Mouse (Mus musculus) limb, embryonic 14.5 days (tissue): ENCODE results near the gene Zfp607a. TPM values are rescaled to one million over a fixed set of nuclear protein-coding genes. Genes with fewer than 3 reads are reported as not detected.

Experiments
- ATAC-seq: fragments of 200-750 bp; cut with Nextera tagmentation; 2 replicates; pipeline ENCODE4 v1.8.0; 2017; ENCODE audit warnings: low read depth, moderate number of reproducible peaks, moderate TSS enrichment; ENCODE audit not compliant: low FRiP score
- DNase-seq: peaks from one replicate; pipeline ENCODE4 v3.0.0-alpha.2; 2015; ENCODE audit warnings: low spot score
- H3K27ac ChIP-seq: fragments of 300-500 bp; sonication (generic); replicated peaks from 2 replicates; pipeline ENCODE4 v1.5.1; 2014; ENCODE audit warnings: low read depth, mild to moderate bottlenecking, low read length, moderate library complexity, mixed read lengths
- H3K27me3 ChIP-seq: fragments of 300-500 bp; sonication (generic); 2 replicates; pipeline ENCODE4 v1.6.1; 2014; ENCODE audit warnings: low read length, mixed read lengths; ENCODE audit not compliant: control insufficient read depth, insufficient read depth
- H3K36me3 ChIP-seq: fragments of 300-500 bp; sonication (generic); 2 replicates; pipeline ENCODE4 v1.6.1; 2014; ENCODE audit warnings: mild to moderate bottlenecking, low read length, moderate library complexity, mixed read lengths; ENCODE audit not compliant: control insufficient read depth, insufficient read depth
- H3K4me1 ChIP-seq: fragments of 300-500 bp; sonication (generic); 2 replicates; pipeline ENCODE4 v1.6.1; 2014; ENCODE audit warnings: antibody characterized with exemption, low read length, mixed read lengths; ENCODE audit not compliant: control insufficient read depth, insufficient read depth
- H3K4me2 ChIP-seq: fragments of 300-500 bp; sonication (generic); replicated peaks from 2 replicates; pipeline ENCODE4 v1.6.1; 2014; ENCODE audit warnings: low read depth, mild to moderate bottlenecking, low read length, moderate library complexity; ENCODE audit not compliant: severe bottlenecking
- H3K4me3 ChIP-seq: fragments of 300-500 bp; sonication (generic); replicated peaks from 2 replicates; pipeline ENCODE4 v1.5.1; 2014; ENCODE audit warnings: low read length
- H3K9ac ChIP-seq: fragments of 300-500 bp; sonication (generic); 2 replicates; pipeline ENCODE4 v1.6.1; 2014; ENCODE audit warnings: mild to moderate bottlenecking, low read depth, low read length, moderate library complexity; ENCODE audit not compliant: severe bottlenecking
- H3K9me3 ChIP-seq: fragments of 300-500 bp; sonication (generic); 2 replicates; pipeline ENCODE4 v1.6.1; 2016; ENCODE audit warnings: low read length; ENCODE audit not compliant: control insufficient read depth
- POLR2A ChIP-seq: fragments of 200-500 bp; IDR thresholded peaks from 2 replicates; pipeline ENCODE4 v1.8.0; 2012; ENCODE audit warnings: inconsistent platforms, mild to moderate bottlenecking, moderate library complexity, borderline replicate concordance; ENCODE audit not compliant: insufficient read depth, insufficient read length; ENCODE audit errors: extremely low read depth
- WGBS: fragments of 180-500 bp; shearing (Covaris S2); extraction: QIAGEN DNeasy Blood & Tissue Kit; methylation state at CpG from one replicate; pipeline ENCODE4 v1.1.7; 2014; 5-methylcytosine and 5-hydroxymethylcytosine counted together
- polyA plus RNA-seq, 2 experiments: library from polyadenylated mRNA; depleted of rRNA in 1 of 2; stranded (reverse) in 1 of 2; unstranded in 1 of 2; fragments of >200 nt; fragmentation: Nextera tagmentation in 1 of 2; extraction: Ambion mirVana in 1 of 2; gene quantifications; 2 replicates each; pipeline versions ENCODE4 v1.2.1 to v1.2.3; 2012 to 2014

Zfp607a gene
- polyA plus RNA-seq, 2 experiments = 2.3 to 3.2 TPM

- Histone ChIP-seq H3K9ac (peak within 1 kb of the TSS; percentile 64), H3K9me3 (no peaks in the 10 kb centered on the region), H3K4me3 (peak within 1 kb of the TSS; percentile 59), H3K27ac (no peak within 1 kb of the TSS), H3K4me2 (peak within 1 kb of the TSS; percentile 65), H3K36me3 (peaks cover 10% of the 10 kb centered on the region), H3K27me3 (no peaks in the 10 kb centered on the region), H3K4me1 (0 out of 2 replicates have a peak, but pooled peaks cover 4% of the 10 kb centered on the region)
- 3% methylated on average over 40 of the region's 40 CpGs for WGBS
- ATAC-seq (peak; percentile 84), DNase-seq (peak; percentile 72)
- TF ChIP-seq POLR2A = peak; percentile 28; the same call in 1 of the 2 replicates
Measured at GRCm38 (mm10) chr7:27928818-27929695, 71.7 kb downstream of the Zfp607a start, which contains the start of gene Zfp974. TSS of gene Zfp974 (minus strand) at chr7:27929460.

Other genes starting within 250 kb of the Zfp607a start
- gene Ttc9b, start 203.6 kb upstream of the Zfp607a start, polyA plus RNA-seq (2012; rRNA removed) = 0.14 and 0.24 TPM in 2 replicates
- gene Ttc9b, start 203.6 kb upstream of the Zfp607a start, polyA plus RNA-seq (2014; fragmentation: Nextera tagmentation; extraction: Ambion mirVana) = 0.10 and 0.21 TPM in 2 replicates
- gene Map3k10, start 182.9 kb upstream of the Zfp607a start, polyA plus RNA-seq (2012; rRNA removed) = 34.4 and 42.9 TPM in 2 replicates
- 8.8 and 10.6 TPM in 2 replicates for gene Map3k10, start 182.9 kb upstream of the Zfp607a start, polyA plus RNA-seq (2014; fragmentation: Nextera tagmentation; extraction: Ambion mirVana)
- gene Zfp607b, start 168.2 kb upstream of the Zfp607a start, polyA plus RNA-seq (2012; rRNA removed) = 1.9 and 3.2 TPM in 2 replicates
- gene Zfp607b, start 168.2 kb upstream of the Zfp607a start, polyA plus RNA-seq (2014; fragmentation: Nextera tagmentation; extraction: Ambion mirVana) = 3.0 and 4.9 TPM in 2 replicates
- 10.0 and 11.6 TPM in 2 replicates for gene Zfp60, start 126.1 kb upstream of the Zfp607a start, polyA plus RNA-seq (2012; rRNA removed)
- 32.6 and 36.5 TPM in 2 replicates for gene Zfp60, start 126.1 kb upstream of the Zfp607a start, polyA plus RNA-seq (2014; fragmentation: Nextera tagmentation; extraction: Ambion mirVana)
- gene Zfp626, start 50.3 kb upstream of the Zfp607a start, polyA plus RNA-seq (2012; rRNA removed) = 2.0 and 3.0 TPM in 2 replicates
- 2.2 TPM in 2 replicates for gene Zfp626, start 50.3 kb upstream of the Zfp607a start, polyA plus RNA-seq (2014; fragmentation: Nextera tagmentation; extraction: Ambion mirVana)
- gene Zfp59, start 18.9 kb upstream of the Zfp607a start, polyA plus RNA-seq (2012; rRNA removed) = 3.2 and 4.4 TPM in 2 replicates
- gene Zfp59, start 18.9 kb upstream of the Zfp607a start, polyA plus RNA-seq (2014; fragmentation: Nextera tagmentation; extraction: Ambion mirVana) = 9.4 and 9.5 TPM in 2 replicates
- gene Zfp974, start 71.9 kb downstream of the Zfp607a start, polyA plus RNA-seq (2012; rRNA removed) = 4.0 and 5.9 TPM in 2 replicates
- gene Zfp974, start 71.9 kb downstream of the Zfp607a start, polyA plus RNA-seq (2014; fragmentation: Nextera tagmentation; extraction: Ambion mirVana) = 8.0 and 8.4 TPM in 2 replicates
- 4.7 and 5.7 TPM in 2 replicates for gene Zfp780b, start 121.6 kb downstream of the Zfp607a start, polyA plus RNA-seq (2012; rRNA removed)
- 10.8 and 14.0 TPM in 2 replicates for gene Zfp780b, start 121.6 kb downstream of the Zfp607a start, polyA plus RNA-seq (2014; fragmentation: Nextera tagmentation; extraction: Ambion mirVana)
- gene Zfp850, start 156.6 kb downstream of the Zfp607a start, polyA plus RNA-seq (2012; rRNA removed) = 1.8 and 2.0 TPM in 2 replicates
- gene Zfp850, start 156.6 kb downstream of the Zfp607a start, polyA plus RNA-seq (2014; fragmentation: Nextera tagmentation; extraction: Ambion mirVana) = 4.1 and 4.5 TPM in 2 replicates
- 206 and 227 TPM in 2 replicates for gene Psmc4, start 192.6 kb downstream of the Zfp607a start, polyA plus RNA-seq (2012; rRNA removed)
- 281 and 284 TPM in 2 replicates for gene Psmc4, start 192.6 kb downstream of the Zfp607a start, polyA plus RNA-seq (2014; fragmentation: Nextera tagmentation; extraction: Ambion mirVana)
- gene Fcgbp, start 213.7 kb downstream of the Zfp607a start, polyA plus RNA-seq (2012; rRNA removed) = 0.35 and 0.63 TPM in 2 replicates
- gene Fcgbp, start 213.7 kb downstream of the Zfp607a start, polyA plus RNA-seq (2014; fragmentation: Nextera tagmentation; extraction: Ambion mirVana) = 0.18 and 0.48 TPM in 2 replicates